25 mouse cellular contexts compared by ENCODE assay signal in the genomic region with DNA sequence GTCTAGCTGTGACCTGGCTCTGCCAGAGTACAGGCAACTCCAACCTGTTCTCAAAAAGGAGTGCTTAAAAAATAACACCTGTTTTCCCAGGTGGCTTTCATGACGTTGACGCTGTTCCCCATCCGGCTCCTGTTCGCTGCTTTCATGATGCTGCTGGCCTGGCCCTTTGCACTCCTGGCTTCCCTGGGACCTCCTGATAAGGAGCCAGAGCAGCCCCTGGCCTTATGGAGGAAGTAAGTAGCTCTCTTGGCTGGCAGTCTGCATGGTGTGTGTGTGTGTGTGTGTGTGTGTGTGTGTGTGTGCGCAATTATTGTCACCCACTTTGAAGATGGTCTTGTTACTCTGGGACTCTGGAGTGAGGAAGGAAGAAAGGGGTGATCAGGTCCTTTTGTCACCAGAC. TPM values are rescaled to one million over a fixed set of nuclear protein-coding genes. Genes with fewer than 3 reads are reported as not detected.
DNase-seq lines count a peak whose midpoint lies in the region; ATAC-seq and TF ChIP-seq lines count a peak whose summit lies in the region.
"Had no signal": no experiment of that assay in that cellular context is flagged by ENCODE, and none has a peak within 500 bp of the region (broad histone marks: within the 10 kb centered on the region; RNA-seq: fewer than 3 reads in every experiment).

No protein-coding gene starts in this region.

- intact Hi-C loops in heart, postnatal 25 days (cut with DNase I): no loop called here

- H3K9me3 ChIP-seq in heart, embryonic 11.5 days (replicated peaks; ENCODE audit: control insufficient read depth, low read length): 0 out of 2 replicates have a peak, but pooled peaks cover 2% of the 10 kb centered on the region
- H3K9me3 ChIP-seq in liver, embryonic 13.5 days (replicated peaks): no peaks in the 10 kb centered on the region
- peaks cover 9% of the 10 kb centered on the region; the same call in 1 of the 2 replicates for H3K9me3 ChIP-seq in hindbrain, embryonic 12.5 days (replicated peaks)
- H3K9me3 ChIP-seq: hindbrain, embryonic 15.5 days; lung, embryonic 15.5 days; midbrain, embryonic 15.5 days; neural tube, embryonic 15.5 days had no signal

- H3K4me3 ChIP-seq in heart, embryonic 11.5 days (ENCODE audit: low read depth, low read length): no peak overlapping the region
- H3K4me3 ChIP-seq in thymus, adult 2 months (ENCODE audit: control insufficient read depth, insufficient read depth, low read length): no peak overlapping the region
- H3K4me3 ChIP-seq in liver, embryonic 13.5 days (replicated peaks): no peak overlapping the region
- no peak overlapping the region for H3K4me3 ChIP-seq in hindbrain, embryonic 12.5 days
- H3K4me3 ChIP-seq: forebrain, embryonic 13.5 days; hindbrain, embryonic 15.5 days; limb, embryonic 12.5 days; lung, embryonic 15.5 days; midbrain, embryonic 15.5 days; myocyte; neural tube, embryonic 15.5 days had no signal

- no peak for TF ChIP-seq POLR2A in thymus, adult 2 months (IDR thresholded peaks at IDR 0.05; ENCODE audit: control insufficient read depth, extremely low read depth, insufficient read depth, low read length, poor library complexity)

- H3K9ac ChIP-seq in heart, embryonic 11.5 days (ENCODE audit: low read depth, low read length): no peak overlapping the region
- peak overlapping the region; percentile 62 for H3K9ac ChIP-seq in liver, embryonic 13.5 days
- H3K9ac ChIP-seq in hindbrain, embryonic 12.5 days: no peak overlapping the region
- H3K9ac ChIP-seq: forebrain, embryonic 13.5 days; hindbrain, embryonic 15.5 days; limb, embryonic 12.5 days; lung, embryonic 15.5 days; midbrain, embryonic 15.5 days; neural tube, embryonic 15.5 days had no signal

- WGBS in heart, embryonic 11.5 days (ENCODE audit: insufficient replicate concordance): 36% methylated on average over 5 of the region's 5 CpGs
- WGBS in thymus, adult 2 months: 56% methylated on average over 5 of the region's 5 CpGs
- WGBS in liver, embryonic 13.5 days (ENCODE audit: insufficient replicate concordance): 9% methylated on average over 5 of the region's 5 CpGs
- 86% methylated on average over 5 of the region's 5 CpGs for WGBS in hindbrain, embryonic 12.5 days

- H3K4me2 ChIP-seq in heart, embryonic 11.5 days: 0 out of 2 replicates have a peak overlapping the region, but pooled peaks have one; percentile 11
- peak overlapping the region; percentile 46 for H3K4me2 ChIP-seq in liver, embryonic 13.5 days
- no peak overlapping the region for H3K4me2 ChIP-seq in hindbrain, embryonic 12.5 days (replicated peaks)
- H3K4me2 ChIP-seq: forebrain, embryonic 13.5 days; hindbrain, embryonic 15.5 days; limb, embryonic 12.5 days; lung, embryonic 15.5 days; midbrain, embryonic 15.5 days; neural tube, embryonic 15.5 days had no signal

- H3K27ac ChIP-seq in heart, embryonic 11.5 days (ENCODE audit: low read depth, low read length): peak overlapping the region; percentile 64
- peak overlapping the region; percentile 26; the same call in 1 of the 2 replicates for H3K27ac ChIP-seq in thymus, adult 2 months (ENCODE audit: control insufficient read depth, insufficient read depth, low read length)
- peak overlapping the region; percentile 83 for H3K27ac ChIP-seq in liver, embryonic 13.5 days
- H3K27ac ChIP-seq in hindbrain, embryonic 12.5 days: no peak overlapping the region
- H3K27ac ChIP-seq: forebrain, embryonic 13.5 days; hindbrain, embryonic 15.5 days; limb, embryonic 12.5 days; lung, embryonic 15.5 days; macrophage; midbrain, embryonic 15.5 days; neural tube, embryonic 15.5 days; stomach, postnatal 0 days had no signal

- peaks cover 15% of the 10 kb centered on the region for H3K4me1 ChIP-seq in heart, embryonic 11.5 days (ENCODE audit: control insufficient read depth, insufficient read depth, low read length)
- H3K4me1 ChIP-seq in thymus, adult 2 months (replicated peaks; ENCODE audit: control insufficient read depth, insufficient read depth, low read length): peaks cover 14% of the 10 kb centered on the region
- peaks cover 96% of the 10 kb centered on the region for H3K4me1 ChIP-seq in liver, embryonic 13.5 days (replicated peaks)
- H3K4me1 ChIP-seq in hindbrain, embryonic 12.5 days: no peaks in the 10 kb centered on the region
- H3K4me1 ChIP-seq: forebrain, embryonic 13.5 days; hindbrain, embryonic 15.5 days; midbrain, embryonic 15.5 days had no signal

- H3K27me3 ChIP-seq in heart, embryonic 11.5 days (ENCODE audit: control insufficient read depth, insufficient read depth, low read length): no peaks in the 10 kb centered on the region
- H3K27me3 ChIP-seq in thymus, adult 2 months (ENCODE audit: control insufficient read depth, insufficient read depth, low read length): no peaks in the 10 kb centered on the region
- H3K27me3 ChIP-seq in liver, embryonic 13.5 days: no peaks in the 10 kb centered on the region
- no peaks in the 10 kb centered on the region for H3K27me3 ChIP-seq in hindbrain, embryonic 12.5 days
- H3K27me3 ChIP-seq: forebrain, embryonic 13.5 days; hindbrain, embryonic 15.5 days; limb, embryonic 12.5 days; lung, embryonic 15.5 days; midbrain, embryonic 15.5 days; neural tube, embryonic 15.5 days had no signal

- peaks cover 3% of the 10 kb centered on the region; the same call in 1 of the 2 replicates for H3K36me3 ChIP-seq in heart, embryonic 11.5 days (ENCODE audit: control insufficient read depth, insufficient read depth, low read length)
- H3K36me3 ChIP-seq in thymus, adult 2 months (ENCODE audit: control insufficient read depth, insufficient read depth, low read length): no peaks in the 10 kb centered on the region
- H3K36me3 ChIP-seq in liver, embryonic 13.5 days: peaks cover 82% of the 10 kb centered on the region
- peaks cover 31% of the 10 kb centered on the region for H3K36me3 ChIP-seq in hindbrain, embryonic 12.5 days

- no peak for TF ChIP-seq CTCF in thymus, adult 2 months (IDR thresholded peaks at IDR 0.05; ENCODE audit: borderline replicate concordance, control insufficient read depth, extremely low read depth, insufficient read depth, low read length, poor library complexity)

- DNase-seq in heart, postnatal 25 days (ENCODE audit: low spot score): no peak
- no peak for DNase-seq in thymus, adult 2 months
- no peak for DNase-seq in thymus, adult 18-20 months
- DNase-seq in liver, embryonic 13.5 days: peak; percentile 52
- DNase-seq in naive thymus-derived CD4-positive, alpha-beta T cell, adult 2 months (ENCODE audit: low read depth): peak; percentile 50
- no peak for DNase-seq in ovary, postnatal 10 days (ENCODE audit: low spot score)
- DNase-seq: adrenal gland, adult 2 months; cerebellum, adult 2 months; kidney, adult 11 months; thymus, postnatal 25 days had no signal

- peak; percentile 50; the same call in 1 of the 2 replicates for ATAC-seq in heart, embryonic 11.5 days (replicated peaks; ENCODE audit: insufficient number of reproducible peaks, low FRiP score, low TSS enrichment)
- ATAC-seq in liver, embryonic 13.5 days (ENCODE audit: low read depth): peak; percentile 74
- ATAC-seq in hindbrain, embryonic 12.5 days (ENCODE audit: low FRiP score): no peak
- ATAC-seq: forebrain, embryonic 13.5 days; midbrain, embryonic 15.5 days had no signal

RNA-seq across cellular contexts. Expression of a gene that starts 17.2 kb away (rescaled TPM):
- 26.0 and 26.6 TPM in 2 replicates for polyA plus RNA-seq in heart, embryonic 11.5 days (2014; fragmentation: Nextera tagmentation; extraction: Ambion mirVana)
- total RNA-seq in heart, postnatal 25 days (2021): 1 to 10 TPM; 7.6 to 8.4 TPM
- polyA plus RNA-seq in thymus, adult 2 months (2012; rRNA removed): 38.9 and 40.9 TPM in 2 replicates
- polyA plus RNA-seq in liver, embryonic 13.5 days (2015; fragmentation: Nextera tagmentation; extraction: Ambion mirVana): 77.9 and 83.7 TPM in 2 replicates
- 67.0 and 68.4 TPM in 2 replicates for polyA plus RNA-seq in hindbrain, embryonic 12.5 days (2016; fragmentation: Nextera tagmentation; extraction: Ambion mirVana)

RNA-seq across cellular contexts. Expression of a gene that starts 52.4 kb away (rescaled TPM):
- polyA plus RNA-seq in heart, embryonic 11.5 days (2014; fragmentation: Nextera tagmentation; extraction: Ambion mirVana): 0.28 TPM in 1 of 2 replicates, not detected in the other
- not detected for total RNA-seq in heart, postnatal 25 days (2021)
- 0.22 and 0.40 TPM in 2 replicates for polyA plus RNA-seq in thymus, adult 2 months (2012; rRNA removed)
- 0.70 and 1.0 TPM in 2 replicates for polyA plus RNA-seq in liver, embryonic 13.5 days (2015; fragmentation: Nextera tagmentation; extraction: Ambion mirVana)
- polyA plus RNA-seq in hindbrain, embryonic 12.5 days (2016; fragmentation: Nextera tagmentation; extraction: Ambion mirVana): 0.05 TPM in 1 of 2 replicates, not detected in the other
- total RNA-seq: gastrocnemius, postnatal 36 days had no signal
- polyA plus RNA-seq: erythroblast, embryonic 14.5 days; heart, postnatal 0 days; large intestine, adult 2 months; macrophage; myocyte; stomach, postnatal 0 days had no signal

Comparison
In these comparisons a context has a peak if more than half of its experiments do, and no peak if none do; other contexts are left out.
1. DNase-seq: peak in liver, embryonic 13.5 days (single experiment) and naive thymus-derived CD4-positive, alpha-beta T cell, adult 2 months (single experiment); none in heart, postnatal 25 days (single experiment), thymus, adult 2 months (single experiment), thymus, adult 18-20 months (0 of 2) and ovary, postnatal 10 days (single experiment).